Mouse (Mus musculus): ENCODE measurements around the gene Capn2.

DNA sequence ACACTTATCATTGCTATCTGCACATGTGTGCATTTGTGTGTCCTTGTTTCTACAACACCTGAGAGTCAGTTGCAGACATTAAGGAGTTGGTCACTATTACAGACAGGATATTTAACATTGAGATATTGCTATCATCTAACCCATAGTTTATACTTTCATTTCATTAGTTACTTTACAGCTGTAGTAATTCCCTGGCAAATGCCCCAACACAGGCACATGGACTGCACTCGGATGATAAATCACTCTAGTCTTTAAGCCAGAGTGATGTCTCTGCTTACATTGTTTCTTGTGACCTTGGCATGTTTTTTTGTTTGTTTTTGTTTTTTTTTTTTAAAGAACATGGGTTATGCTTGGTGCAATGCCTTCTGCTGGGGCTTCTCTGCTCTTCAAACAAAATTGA, 26.5 kb upstream of the Capn2 start:
- TF ChIP-seq POLR2A (IDR thresholded peaks at IDR 0.05; ENCODE audit: borderline replicate concordance, insufficient read depth, low read length) = no peak
- no peak for TF ChIP-seq CTCF (IDR thresholded peaks at IDR 0.05; ENCODE audit: borderline replicate concordance, insufficient read depth, low read depth, low read length)

Data from cerebellum, adult 2 months (tissue).